Mouse (Mus musculus): ENCODE measurements at regions not wholly inside any gene's neighbourhood (a gene's known extent, or its start where the extent isn't known, plus 50 kb on each side); places are given as distances from the start of the nearest gene placed in this dataset.

- Histone ChIP-seq H3K27me3 (ENCODE audit: low read depth, poor library complexity, severe bottlenecking) (no peaks in the 10 kb centered on the region), H3K4me1 (peaks cover 15% of the 10 kb centered on the region), H3K36me3 (no peaks in the 10 kb centered on the region), H3K4me3 (no peak overlapping the region), H3K27ac (no peak overlapping the region), H3K9me3 (replicated peaks) (no peaks in the 10 kb centered on the region)
- DNase-seq (ENCODE audit: low spot score) = peak; percentile 25
Measured at GRCm38 (mm10) chr3:68758609-68759008, 68.2 kb downstream of the Il12a start.

- WGBS = 61% methylated on average over 8 of the region's 8 CpGs
- no peak overlapping the region for H3K4me3 ChIP-seq
- peak; percentile 26 for DNase-seq (ENCODE audit: low spot score)
- H3K36me3 ChIP-seq = no peaks in the 10 kb centered on the region
- H3K9me3 ChIP-seq (replicated peaks) = no peaks in the 10 kb centered on the region
- peaks cover 15% of the 10 kb centered on the region for H3K4me1 ChIP-seq
- no peaks in the 10 kb centered on the region for H3K27me3 ChIP-seq (ENCODE audit: low read depth, poor library complexity, severe bottlenecking)
- no peak overlapping the region for H3K27ac ChIP-seq
Measured at GRCm38 (mm10) chr3:68759375-68759774, 68.9 kb downstream of the Il12a start.

GRCm38 (mm10) chr3:68760806-68761205, 70.4 kb downstream of the Il12a start:
- H3K4me3 ChIP-seq = no peak overlapping the region
- peak overlapping the region; percentile 42; the same call in 1 of the 2 replicates for H3K27ac ChIP-seq

GRCm38 (mm10) chr3:68761242-68761625, 70.8 kb downstream of the Il12a start:
- Histone ChIP-seq H3K27me3 (ENCODE audit: low read depth, poor library complexity, severe bottlenecking) (no peaks in the 10 kb centered on the region), H3K4me3 (no peak overlapping the region), H3K4me1 (peaks cover 15% of the 10 kb centered on the region), H3K36me3 (no peaks in the 10 kb centered on the region), H3K9me3 (replicated peaks) (no peaks in the 10 kb centered on the region), H3K27ac (peak overlapping the region; percentile 42; the same call in 1 of the 2 replicates)
- DNase-seq (ENCODE audit: low spot score) = no peak
- WGBS = 72% methylated on average over 7 of the region's 7 CpGs

More at GRCm38 (mm10) chr3:68760806-68761205, 70.4 kb downstream of the Il12a start:
- H3K9me3 ChIP-seq (replicated peaks) = no peaks in the 10 kb centered on the region
- peaks cover 15% of the 10 kb centered on the region for H3K4me1 ChIP-seq
- no peaks in the 10 kb centered on the region for H3K27me3 ChIP-seq (ENCODE audit: low read depth, poor library complexity, severe bottlenecking)
- DNase-seq (ENCODE audit: low spot score) = no peak
- H3K36me3 ChIP-seq = no peaks in the 10 kb centered on the region
- WGBS = 75% methylated on average over 2 of the region's 2 CpGs

- H3K36me3 ChIP-seq = no peaks in the 10 kb centered on the region
- no peak overlapping the region for H3K4me3 ChIP-seq
- 16% methylated on average over 11 of the region's 11 CpGs for WGBS
- peaks cover 15% of the 10 kb centered on the region for H3K4me1 ChIP-seq
- no peaks in the 10 kb centered on the region for H3K27me3 ChIP-seq (ENCODE audit: low read depth, poor library complexity, severe bottlenecking)
- DNase-seq (ENCODE audit: low spot score) = peak; percentile 40
- peak overlapping the region; percentile 56 for H3K27ac ChIP-seq
- H3K9me3 ChIP-seq (replicated peaks) = no peaks in the 10 kb centered on the region
Measured at GRCm38 (mm10) chr3:68761626-68762331, 71.3 kb downstream of the Il12a start.

- H3K9me3 ChIP-seq (replicated peaks) = no peaks in the 10 kb centered on the region
- no peaks in the 10 kb centered on the region for H3K27me3 ChIP-seq (ENCODE audit: low read depth, poor library complexity, severe bottlenecking)
- H3K27ac ChIP-seq = no peak overlapping the region
- 94% methylated on average over 8 of the region's 8 CpGs for WGBS
- H3K4me1 ChIP-seq = peaks cover 15% of the 10 kb centered on the region
- DNase-seq (ENCODE audit: low spot score) = no peak
- no peaks in the 10 kb centered on the region for H3K36me3 ChIP-seq
- H3K4me3 ChIP-seq = no peak overlapping the region
Measured at GRCm38 (mm10) chr3:68762988-68763387, 72.5 kb downstream of the Il12a start.

GRCm38 (mm10) chr3:68764336-68764735, 73.9 kb downstream of the Il12a start:
- H3K36me3 ChIP-seq = no peaks in the 10 kb centered on the region
- no peaks in the 10 kb centered on the region for H3K9me3 ChIP-seq (replicated peaks)
- no peak for DNase-seq (ENCODE audit: low spot score)
- H3K27me3 ChIP-seq (ENCODE audit: low read depth, poor library complexity, severe bottlenecking) = no peaks in the 10 kb centered on the region
- H3K4me1 ChIP-seq = peaks cover 15% of the 10 kb centered on the region
- 86% methylated on average over 4 of the region's 4 CpGs for WGBS
- no peak overlapping the region for H3K4me3 ChIP-seq
- H3K27ac ChIP-seq = no peak overlapping the region

GRCm38 (mm10) chr3:68764917-68765598, 74.6 kb downstream of the Il12a start:
- H3K4me3 ChIP-seq = no peak overlapping the region
- H3K36me3 ChIP-seq = no peaks in the 10 kb centered on the region
- WGBS = 84% methylated on average over 7 of the region's 7 CpGs
- H3K9me3 ChIP-seq (replicated peaks) = no peaks in the 10 kb centered on the region
- DNase-seq (ENCODE audit: low spot score) = no peak
- no peaks in the 10 kb centered on the region for H3K27me3 ChIP-seq (ENCODE audit: low read depth, poor library complexity, severe bottlenecking)
- H3K4me1 ChIP-seq = peaks cover 15% of the 10 kb centered on the region
- no peak overlapping the region for H3K27ac ChIP-seq

GRCm38 (mm10) chr3:68771579-68771978, 81.1 kb downstream of the Il12a start:
- DNase-seq (ENCODE audit: low spot score) = no peak
- no peaks in the 10 kb centered on the region for H3K4me1 ChIP-seq
- no peaks in the 10 kb centered on the region for H3K9me3 ChIP-seq (replicated peaks)
- H3K36me3 ChIP-seq = no peaks in the 10 kb centered on the region
- no peak overlapping the region for H3K4me3 ChIP-seq
- H3K27ac ChIP-seq = no peak overlapping the region
- 92% methylated on average over 3 of the region's 3 CpGs for WGBS
- H3K27me3 ChIP-seq (ENCODE audit: low read depth, poor library complexity, severe bottlenecking) = no peaks in the 10 kb centered on the region

GRCm38 (mm10) chr3:68777801-68778200, 87.4 kb downstream of the Il12a start:
- Histone ChIP-seq H3K36me3 (no peaks in the 10 kb centered on the region), H3K9me3 (replicated peaks) (no peaks in the 10 kb centered on the region), H3K4me3 (no peak overlapping the region), H3K27me3 (ENCODE audit: low read depth, poor library complexity, severe bottlenecking) (no peaks in the 10 kb centered on the region), H3K27ac (no peak overlapping the region), H3K4me1 (peaks cover 25% of the 10 kb centered on the region)
- DNase-seq (ENCODE audit: low spot score) = no peak
- 79% methylated on average over 2 of the region's 2 CpGs for WGBS

GRCm38 (mm10) chr3:68778354-68779040, 88.1 kb downstream of the Il12a start:
- Histone ChIP-seq H3K9me3 (replicated peaks) (no peaks in the 10 kb centered on the region), H3K27me3 (ENCODE audit: low read depth, poor library complexity, severe bottlenecking) (no peaks in the 10 kb centered on the region), H3K27ac (no peak overlapping the region), H3K36me3 (no peaks in the 10 kb centered on the region), H3K4me3 (no peak overlapping the region), H3K4me1 (peaks cover 32% of the 10 kb centered on the region)
- 87% methylated on average over 16 of the region's 16 CpGs for WGBS
- no peak for DNase-seq (ENCODE audit: low spot score)

GRCm38 (mm10) chr3:68780843-68781242, 88.5 kb upstream of the 1110032F04Rik start:
- peak; percentile 27 for DNase-seq (ENCODE audit: low spot score)
- Histone ChIP-seq H3K4me1 (peaks cover 36% of the 10 kb centered on the region), H3K4me3 (no peak overlapping the region), H3K27me3 (ENCODE audit: low read depth, poor library complexity, severe bottlenecking) (no peaks in the 10 kb centered on the region), H3K9me3 (replicated peaks) (no peaks in the 10 kb centered on the region), H3K36me3 (no peaks in the 10 kb centered on the region), H3K27ac (no peak overlapping the region)
- WGBS = 49% methylated on average over 7 of the region's 7 CpGs

GRCm38 (mm10) chr3:68781466-68781865, 87.9 kb upstream of the 1110032F04Rik start:
- no peak overlapping the region for H3K4me3 ChIP-seq
- no peaks in the 10 kb centered on the region for H3K9me3 ChIP-seq (replicated peaks)
- no peaks in the 10 kb centered on the region for H3K27me3 ChIP-seq (ENCODE audit: low read depth, poor library complexity, severe bottlenecking)
- H3K36me3 ChIP-seq = no peaks in the 10 kb centered on the region
- WGBS = 19% methylated on average over 2 of the region's 2 CpGs
- H3K27ac ChIP-seq = no peak overlapping the region
- H3K4me1 ChIP-seq = peaks cover 36% of the 10 kb centered on the region
- no peak for DNase-seq (ENCODE audit: low spot score)

Data from limb, embryonic 10.5 days (tissue).